Mouse (Mus musculus) lung, postnatal 14 days (tissue): Measurements from ENCODE around the gene Samm50.
A peak's percentile ranks its signal among the peaks of the same experiment; 100 is the strongest.

Experiments used
- DNase-seq: peaks from one replicate; pipeline ENCODE4 v3.0.0; 2021

Samm50 gene

GRCm38 (mm10) chr15:84241520-84241919, 49.5 kb downstream of the Samm50 start:
- no peak for DNase-seq

- DNase-seq = no peak
These were observed 53.1 kb downstream of the Samm50 start for GRCm38 (mm10) chr15:84245104-84245503.

GRCm38 (mm10) chr15:84246195-84246594, 54.2 kb downstream of the Samm50 start:
- DNase-seq = no peak

- no peak for DNase-seq
These were observed 55.3 kb downstream of the Samm50 start for GRCm38 (mm10) chr15:84247309-84247708.

GRCm38 (mm10) chr15:84251227-84251626, 59.2 kb downstream of the Samm50 start:
- DNase-seq = peak; percentile 74

- no peak for DNase-seq
These were observed 60.6 kb downstream of the Samm50 start for GRCm38 (mm10) chr15:84252645-84253044.

- no peak for DNase-seq
These were observed 61.7 kb downstream of the Samm50 start for GRCm38 (mm10) chr15:84253757-84254156.

GRCm38 (mm10) chr15:84254387-84254786, 62.3 kb downstream of the Samm50 start:
- DNase-seq = no peak

GRCm38 (mm10) chr15:84256254-84256850, 64.3 kb downstream of the Samm50 start:
- no peak for DNase-seq

GRCm38 (mm10) chr15:84256864-84257263, 64.8 kb downstream of the Samm50 start:
- DNase-seq = no peak

- DNase-seq = no peak
These were observed 66.7 kb downstream of the Samm50 start for GRCm38 (mm10) chr15:84258602-84259355.

GRCm38 (mm10) chr15:84260123-84260822, 68.2 kb downstream of the Samm50 start:
- peak; percentile 83 for DNase-seq

GRCm38 (mm10) chr15:84262630-84263029, 70.6 kb downstream of the Samm50 start:
- DNase-seq = no peak

- no peak for DNase-seq
These were observed 71.5 kb downstream of the Samm50 start for GRCm38 (mm10) chr15:84263573-84263972.

- DNase-seq = no peak
These were observed 73.1 kb downstream of the Samm50 start for GRCm38 (mm10) chr15:84265141-84265540.

GRCm38 (mm10) chr15:84266290-84266689, 74.2 kb downstream of the Samm50 start:
- no peak for DNase-seq
